Mouse (Mus musculus): ENCODE data around the gene Tbxa2r. TPM values are rescaled to one million over a fixed set of nuclear protein-coding genes. Genes with fewer than 3 reads are reported as not detected.
A peak's percentile ranks its signal among the peaks of the same experiment; 100 is the strongest.

Gene Tbxa2r
- polyA plus RNA-seq, 1 experiment, result 0.47 TPM

DNA sequence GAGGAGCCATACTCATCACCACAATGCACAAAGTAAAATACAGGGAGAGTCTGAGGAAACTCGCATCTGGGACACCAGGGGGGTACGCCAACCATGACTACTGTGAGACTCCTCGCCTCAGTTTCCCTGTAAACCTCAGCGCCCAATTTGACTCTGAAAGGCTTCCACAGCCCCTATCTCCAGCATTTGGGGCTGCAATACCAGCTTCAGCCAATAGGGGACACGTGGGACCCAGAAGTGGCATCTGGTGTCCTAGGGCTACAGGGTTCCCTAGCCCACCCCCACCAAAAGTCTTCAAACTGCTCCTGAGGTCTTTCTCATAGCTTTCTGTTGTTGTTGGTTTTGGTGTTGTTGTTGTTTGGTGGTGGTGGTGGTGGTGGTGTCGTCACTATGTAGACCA, 39.9 kb upstream of the Tbxa2r start:
- H3K4me1 ChIP-seq (ENCODE audit: control insufficient read depth, insufficient read depth, low read length), result peaks cover 25% of the 10 kb centered on the region
- no peak overlapping the region for H3K4me3 ChIP-seq (ENCODE audit: control insufficient read depth, low read depth, low read length)
- TF ChIP-seq POLR2A (IDR thresholded peaks at IDR 0.05; ENCODE audit: control insufficient read depth, low read depth, low read length), result no peak
- TF ChIP-seq CTCF (IDR thresholded peaks at IDR 0.05; ENCODE audit: control insufficient read depth, insufficient read depth, insufficient replicate concordance, low read depth, low read length), result peak; percentile 51; the same call in 1 of the 2 replicates
- H3K27ac ChIP-seq (ENCODE audit: control insufficient read depth, insufficient read depth, low read depth, low read length), result no peak overlapping the region
- no peaks in the 10 kb centered on the region for H3K36me3 ChIP-seq (ENCODE audit: control insufficient read depth, insufficient read depth, low read length)
- no peaks in the 10 kb centered on the region for H3K27me3 ChIP-seq (ENCODE audit: control insufficient read depth, insufficient read depth, low read length)

GRCm38 (mm10) chr10:81289278-81289677, 39.3 kb upstream of the Tbxa2r start:
- Histone ChIP-seq H3K4me1 (ENCODE audit: control insufficient read depth, insufficient read depth, low read length) (peaks cover 31% of the 10 kb centered on the region), H3K27me3 (ENCODE audit: control insufficient read depth, insufficient read depth, low read length) (no peaks in the 10 kb centered on the region)

GRCm38 (mm10) chr10:81289811-81290210, 38.7 kb upstream of the Tbxa2r start:
- H3K36me3 ChIP-seq (ENCODE audit: control insufficient read depth, insufficient read depth, low read length), result no peaks in the 10 kb centered on the region
- H3K27ac ChIP-seq (ENCODE audit: control insufficient read depth, insufficient read depth, low read depth, low read length), result no peak overlapping the region
- peaks cover 32% of the 10 kb centered on the region for H3K4me1 ChIP-seq (ENCODE audit: control insufficient read depth, insufficient read depth, low read length)
- H3K27me3 ChIP-seq (ENCODE audit: control insufficient read depth, insufficient read depth, low read length), result no peaks in the 10 kb centered on the region
- no peak for TF ChIP-seq CTCF (IDR thresholded peaks at IDR 0.05; ENCODE audit: control insufficient read depth, insufficient read depth, insufficient replicate concordance, low read depth, low read length)
- no peak for TF ChIP-seq POLR2A (IDR thresholded peaks at IDR 0.05; ENCODE audit: control insufficient read depth, low read depth, low read length)
- no peak overlapping the region for H3K4me3 ChIP-seq (ENCODE audit: control insufficient read depth, low read depth, low read length)

More at GRCm38 (mm10) chr10:81289278-81289677, 39.3 kb upstream of the Tbxa2r start:
- TF ChIP-seq POLR2A (IDR thresholded peaks at IDR 0.05; ENCODE audit: control insufficient read depth, low read depth, low read length), result no peak
- TF ChIP-seq CTCF (IDR thresholded peaks at IDR 0.05; ENCODE audit: control insufficient read depth, insufficient read depth, insufficient replicate concordance, low read depth, low read length), result peak; percentile 88
- H3K36me3 ChIP-seq (ENCODE audit: control insufficient read depth, insufficient read depth, low read length), result no peaks in the 10 kb centered on the region
- no peak overlapping the region for H3K27ac ChIP-seq (ENCODE audit: control insufficient read depth, insufficient read depth, low read depth, low read length)
- no peak overlapping the region for H3K4me3 ChIP-seq (ENCODE audit: control insufficient read depth, low read depth, low read length)

DNA sequence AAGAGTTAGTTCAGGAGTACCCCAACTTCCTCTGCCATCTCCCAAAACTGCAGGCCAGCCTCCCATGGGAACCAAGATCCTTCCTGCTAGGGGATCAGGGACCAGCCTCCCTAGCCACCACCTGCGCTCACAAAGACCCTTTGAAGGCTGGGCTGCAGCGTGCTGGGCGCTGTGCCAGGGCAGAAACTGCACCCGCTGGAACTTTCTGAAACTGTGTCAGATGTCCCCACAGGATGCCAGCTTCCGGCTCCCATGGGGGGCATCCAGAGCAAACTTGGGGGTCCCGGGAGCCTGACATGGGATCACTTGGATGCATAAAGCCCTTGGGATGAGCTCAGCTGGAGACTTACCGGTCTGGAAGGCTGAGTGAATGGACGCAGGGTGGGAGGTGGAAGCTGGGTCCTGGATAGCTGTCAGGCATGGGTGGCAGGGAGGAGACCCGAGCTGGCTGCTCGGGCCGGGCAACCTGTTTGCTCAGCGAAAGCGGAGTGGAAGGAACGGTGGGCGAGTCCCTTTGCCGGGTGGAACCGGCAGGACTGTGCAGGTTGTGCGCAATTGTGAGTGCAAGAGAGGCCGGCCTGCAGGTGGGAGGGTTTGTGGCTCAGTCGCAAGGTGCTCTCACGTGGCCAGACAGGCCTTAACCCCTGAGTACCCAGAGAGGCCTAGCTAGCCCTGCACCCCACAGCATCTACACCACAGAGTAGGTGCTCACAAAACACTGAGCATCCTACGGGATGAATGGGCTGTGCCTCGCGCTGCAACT, 37.7 kb upstream of the Tbxa2r start:
- Histone ChIP-seq H3K27me3 (ENCODE audit: control insufficient read depth, insufficient read depth, low read length) (no peaks in the 10 kb centered on the region), H3K27ac (ENCODE audit: control insufficient read depth, insufficient read depth, low read depth, low read length) (no peak overlapping the region), H3K36me3 (ENCODE audit: control insufficient read depth, insufficient read depth, low read length) (no peaks in the 10 kb centered on the region), H3K4me3 (ENCODE audit: control insufficient read depth, low read depth, low read length) (no peak overlapping the region), H3K4me1 (ENCODE audit: control insufficient read depth, insufficient read depth, low read length) (peaks cover 22% of the 10 kb centered on the region)
- TF ChIP-seq POLR2A (IDR thresholded peaks at IDR 0.05; ENCODE audit: control insufficient read depth, low read depth, low read length) (no peak), CTCF (IDR thresholded peaks at IDR 0.05; ENCODE audit: control insufficient read depth, insufficient read depth, insufficient replicate concordance, low read depth, low read length) (no peak)

DNA sequence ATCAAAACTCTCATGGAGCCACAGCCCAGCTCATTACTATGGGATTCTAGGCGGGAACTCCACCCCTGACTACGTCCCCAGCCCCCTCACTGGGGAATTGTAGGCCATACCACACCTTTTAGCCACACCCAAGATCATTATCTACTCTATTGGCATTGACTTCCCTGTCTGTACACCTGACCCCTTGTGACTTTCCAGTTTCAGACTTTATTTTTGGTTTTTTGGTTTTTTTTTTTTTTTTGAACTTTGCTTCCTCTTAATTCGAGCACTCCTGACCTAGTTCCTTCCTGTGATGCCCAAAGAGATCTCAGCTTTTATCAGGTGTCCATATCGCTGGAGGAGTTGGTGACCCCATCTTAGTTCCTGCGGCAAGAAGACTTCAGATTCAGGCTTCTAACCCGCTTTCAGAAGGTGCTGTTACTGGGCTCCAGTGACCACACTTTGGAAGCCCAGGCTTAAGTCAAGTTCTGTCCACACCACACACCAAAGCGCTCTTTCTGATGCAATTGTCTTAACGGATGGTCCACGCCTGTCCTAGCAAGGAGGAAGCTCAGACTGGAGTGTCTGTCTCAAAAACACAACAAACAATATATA, 36.9 kb upstream of the Tbxa2r start, which contains the start of gene Tjp3:
Gene Tjp3, minus strand, starts transcription at position 71 of the 594 bp plus-strand sequence.
- H3K27me3 ChIP-seq (ENCODE audit: control insufficient read depth, insufficient read depth, low read length), result no peaks in the 10 kb centered on the region
- peak within 1 kb of the TSS; percentile 90; the same call in 1 of the 2 replicates for H3K4me3 ChIP-seq (ENCODE audit: control insufficient read depth, low read depth, low read length)
- H3K4me1 ChIP-seq (ENCODE audit: control insufficient read depth, insufficient read depth, low read length), result peaks cover 16% of the 10 kb centered on the region
- no peak for TF ChIP-seq POLR2A (IDR thresholded peaks at IDR 0.05; ENCODE audit: control insufficient read depth, low read depth, low read length)
- TF ChIP-seq CTCF (IDR thresholded peaks at IDR 0.05; ENCODE audit: control insufficient read depth, insufficient read depth, insufficient replicate concordance, low read depth, low read length), result no peak
- H3K27ac ChIP-seq (ENCODE audit: control insufficient read depth, insufficient read depth, low read depth, low read length), result no peak within 1 kb of the TSS
- no peaks in the 10 kb centered on the region for H3K36me3 ChIP-seq (ENCODE audit: control insufficient read depth, insufficient read depth, low read length)

DNA sequence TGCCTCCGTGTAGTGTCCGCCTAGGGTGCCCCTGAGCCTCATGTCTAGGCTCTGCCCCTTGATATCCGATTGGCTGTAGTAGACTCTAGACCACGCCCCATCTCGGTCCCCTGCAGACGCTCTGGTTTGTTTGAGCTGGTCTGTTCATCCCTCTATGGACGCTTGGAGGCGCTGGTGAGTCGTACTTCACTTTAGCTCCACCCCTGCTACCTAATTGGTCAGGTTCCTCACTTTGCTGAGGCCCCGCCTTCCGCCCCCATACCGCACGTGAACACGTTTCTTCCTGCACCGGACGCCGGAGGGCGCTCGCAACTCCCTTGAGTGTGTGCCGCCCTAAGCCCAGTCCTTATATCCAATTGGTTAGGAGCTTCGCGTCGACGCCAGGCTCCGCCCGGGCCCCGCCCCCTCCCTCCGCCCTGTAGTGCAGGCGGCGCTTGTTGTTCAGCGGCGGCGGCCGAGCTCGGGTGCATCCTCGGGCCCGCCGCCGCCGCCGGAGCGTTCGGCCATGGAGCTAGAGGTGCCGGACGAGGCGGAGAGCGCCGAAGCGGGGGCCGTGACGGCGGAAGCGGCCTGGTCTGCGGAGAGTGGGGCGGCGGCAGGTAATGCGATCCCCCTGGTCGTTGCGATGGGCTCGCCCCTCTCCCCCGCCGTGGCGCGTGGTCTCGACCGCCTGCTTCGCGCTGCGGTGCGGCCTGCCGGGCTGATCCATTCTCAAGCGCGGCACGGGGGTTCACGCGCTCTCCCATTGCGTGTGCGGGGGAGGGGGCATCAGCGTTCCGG, 35.8 kb upstream of the Tbxa2r start, which contains the start of gene Pip5k1c:
Gene Pip5k1c, plus strand, starts transcription at position 410 of the 780 bp plus-strand sequence.
- peak within 1 kb of the TSS; percentile 86 for H3K27ac ChIP-seq (ENCODE audit: control insufficient read depth, insufficient read depth, low read depth, low read length)
- H3K36me3 ChIP-seq (ENCODE audit: control insufficient read depth, insufficient read depth, low read length), result no peaks in the 10 kb centered on the region
- H3K4me3 ChIP-seq (ENCODE audit: control insufficient read depth, low read depth, low read length), result peak within 1 kb of the TSS; percentile 90
- peak; percentile 87 for TF ChIP-seq CTCF (IDR thresholded peaks at IDR 0.05; ENCODE audit: control insufficient read depth, insufficient read depth, insufficient replicate concordance, low read depth, low read length)
- peak; percentile 44; the same call in 1 of the 2 replicates for TF ChIP-seq POLR2A (IDR thresholded peaks at IDR 0.05; ENCODE audit: control insufficient read depth, low read depth, low read length)
- no peaks in the 10 kb centered on the region for H3K27me3 ChIP-seq (ENCODE audit: control insufficient read depth, insufficient read depth, low read length)
- H3K4me1 ChIP-seq (ENCODE audit: control insufficient read depth, insufficient read depth, low read length), result peaks cover 16% of the 10 kb centered on the region
